9 mouse cellular contexts compared by ENCODE assay signal in genomic region chr9:71895291-71895690, GRCm38 (mm10).
DNase-seq lines count a peak whose midpoint lies in the region; ATAC-seq and TF ChIP-seq lines count a peak whose summit lies in the region.
"Had no signal": no experiment of that assay in that cellular context is flagged by ENCODE, and none has a peak within 500 bp of the region (broad histone marks: within the 10 kb centered on the region; RNA-seq: fewer than 3 reads in every experiment).

No protein-coding gene starts in this region.

- TF ChIP-seq CTCF in midbrain, postnatal 0 days (IDR thresholded peaks at IDR 0.05), result no peak

- no peaks in the 10 kb centered on the region for H3K36me3 ChIP-seq in kidney, embryonic 14.5 days (ENCODE audit: control insufficient read depth, insufficient read depth, low read length)
- H3K36me3 ChIP-seq in hindbrain, embryonic 12.5 days, result no peaks in the 10 kb centered on the region
- H3K36me3 ChIP-seq in midbrain, postnatal 0 days (ENCODE audit: insufficient read depth, low read length), result no peaks in the 10 kb centered on the region

- H3K4me1 ChIP-seq in kidney, embryonic 14.5 days (ENCODE audit: control insufficient read depth, insufficient read depth, low read length), result peaks cover 4% of the 10 kb centered on the region; the same call in 1 of the 2 replicates
- peaks cover 36% of the 10 kb centered on the region for H3K4me1 ChIP-seq in hindbrain, embryonic 12.5 days
- H3K4me1 ChIP-seq in midbrain, postnatal 0 days (ENCODE audit: insufficient read depth, low read length), result no peaks in the 10 kb centered on the region

- no peak for ATAC-seq in kidney, embryonic 14.5 days (ENCODE audit: low FRiP score, low TSS enrichment)
- peak; percentile 47; the same call in 1 of the 2 replicates for ATAC-seq in hindbrain, embryonic 12.5 days (ENCODE audit: low FRiP score)
- no peak for ATAC-seq in midbrain, postnatal 0 days (ENCODE audit: low FRiP score)
- ATAC-seq in monocyte, adult 5-6 weeks (replicated peaks; ENCODE audit: insufficient number of reproducible peaks, low FRiP score, low TSS enrichment, poor library complexity, severe bottlenecking), result no peak

- intact Hi-C loops in left cerebral cortex, postnatal 25 days (cut with DNase I), result no loop called here

- H3K9me3 ChIP-seq in kidney, embryonic 14.5 days (ENCODE audit: control insufficient read depth, low read length), result no peaks in the 10 kb centered on the region
- H3K9me3 ChIP-seq in hindbrain, embryonic 12.5 days (replicated peaks), result no peaks in the 10 kb centered on the region
- no peaks in the 10 kb centered on the region for H3K9me3 ChIP-seq in midbrain, postnatal 0 days (ENCODE audit: low read length)
- H3K9me3 ChIP-seq: G1E had no signal

- peak overlapping the region; percentile 30; the same call in 1 of the 2 replicates for H3K4me3 ChIP-seq in kidney, embryonic 14.5 days (ENCODE audit: low read length)
- H3K4me3 ChIP-seq in hindbrain, embryonic 12.5 days, result peak overlapping the region; percentile 42
- peak overlapping the region; percentile 36 for H3K4me3 ChIP-seq in midbrain, postnatal 0 days (ENCODE audit: low read depth, low read length)

- H3K4me2 ChIP-seq in kidney, embryonic 14.5 days (replicated peaks; ENCODE audit: low read depth, low read length), result 0 out of 2 replicates have a peak overlapping the region, but pooled peaks have one; percentile 13
- peak overlapping the region; percentile 53 for H3K4me2 ChIP-seq in hindbrain, embryonic 12.5 days (replicated peaks)
- peak overlapping the region; percentile 30 for H3K4me2 ChIP-seq in midbrain, postnatal 0 days (ENCODE audit: low read depth, low read length, poor library complexity, severe bottlenecking)

- WGBS in kidney, embryonic 14.5 days, result 27% methylated on average over 7 of the region's 7 CpGs
- 7% methylated on average over 7 of the region's 7 CpGs for whole genome bisulfite sequencing in hindbrain, embryonic 12.5 days
- WGBS in midbrain, postnatal 0 days, result 8% methylated on average over 7 of the region's 7 CpGs

- H3K27ac ChIP-seq in kidney, embryonic 14.5 days (ENCODE audit: low read depth, low read length), result no peak overlapping the region
- peak overlapping the region; percentile 76; the same call in 1 of the 2 replicates for H3K27ac ChIP-seq in hindbrain, embryonic 12.5 days
- no peak overlapping the region for H3K27ac ChIP-seq in midbrain, postnatal 0 days (ENCODE audit: low read depth, low read length)

- DNase-seq in kidney, postnatal 25 days, result no peak
- DNase-seq in embryo, embryonic 9.5 days (ENCODE audit: extremely low spot score), result peak; percentile 56
- peak; percentile 55 for DNase-seq in midbrain, postnatal 0 days (ENCODE audit: low spot score)
- no peak for DNase-seq in left cerebral cortex, postnatal 25 days (ENCODE audit: low spot score in 2 of 2)
- DNase-seq in frontal cortex, postnatal 14 days (ENCODE audit: low spot score in 2 of 2), result no peak

- H3K9ac ChIP-seq in kidney, embryonic 14.5 days (ENCODE audit: low read depth, low read length), result peak overlapping the region; percentile 32; the same call in 1 of the 2 replicates
- H3K9ac ChIP-seq in hindbrain, embryonic 12.5 days, result peak overlapping the region; percentile 40; the same call in 1 of the 2 replicates
- no peak overlapping the region for H3K9ac ChIP-seq in midbrain, postnatal 0 days (replicated peaks; ENCODE audit: low read length, poor library complexity, severe bottlenecking)

- no peaks in the 10 kb centered on the region for H3K27me3 ChIP-seq in kidney, embryonic 14.5 days (ENCODE audit: control insufficient read depth, insufficient read depth, low read length)
- no peaks in the 10 kb centered on the region for H3K27me3 ChIP-seq in hindbrain, embryonic 12.5 days
- H3K27me3 ChIP-seq in midbrain, postnatal 0 days (ENCODE audit: insufficient read depth, low read length), result no peaks in the 10 kb centered on the region

Comparison
In these comparisons a context has a peak if more than half of its experiments do, and no peak if none do; other contexts are left out.
1. DNase-seq: peak in embryo, embryonic 9.5 days (single experiment) and midbrain, postnatal 0 days (single experiment); none in kidney, postnatal 25 days (0 of 2), left cerebral cortex, postnatal 25 days (0 of 2) and frontal cortex, postnatal 14 days (0 of 2).
2. Peak in every context shown above with its lines, with median percentiles within 50 percentile points of each other: H3K4me2 ChIP-seq and H3K4me3 ChIP-seq.